Mouse (Mus musculus) liver, adult 2 months (tissue): ENCODE data around the gene 3110082J24Rik.

ENCODE experiments used
- CTCF ChIP-seq: fragments of 200-500 bp; IDR thresholded peaks from 2 replicates; pipeline ENCODE4 v1.5.1; 2011; ENCODE audit warnings: low read depth, low read length, control low read depth
- POLR2A ChIP-seq: fragments of 200-500 bp; IDR thresholded peaks from 2 replicates; pipeline ENCODE4 v1.6.1; 2011; ENCODE audit warnings: low read length, control low read depth; ENCODE audit not compliant: insufficient read depth; ENCODE audit errors: extremely low read depth

- no peak for TF ChIP-seq CTCF
- TF ChIP-seq POLR2A: no peak
These were observed 5.9 kb upstream of the 3110082J24Rik start for GRCm38 (mm10) chr5:30111771-30112170.
